Mouse (Mus musculus): ENCODE results near the gene Kif14. TPM values are rescaled to one million over a fixed set of nuclear protein-coding genes. Genes with fewer than 3 reads are reported as not detected.
"Not testable (repeated sequence)": the region's sequence is repeated elsewhere in the genome, so short reads cannot be mapped to it uniquely, and the experiment has no call there.

The Kif14 gene
- polyA plus RNA-seq, 1 experiment: 0.13 TPM

DNA sequence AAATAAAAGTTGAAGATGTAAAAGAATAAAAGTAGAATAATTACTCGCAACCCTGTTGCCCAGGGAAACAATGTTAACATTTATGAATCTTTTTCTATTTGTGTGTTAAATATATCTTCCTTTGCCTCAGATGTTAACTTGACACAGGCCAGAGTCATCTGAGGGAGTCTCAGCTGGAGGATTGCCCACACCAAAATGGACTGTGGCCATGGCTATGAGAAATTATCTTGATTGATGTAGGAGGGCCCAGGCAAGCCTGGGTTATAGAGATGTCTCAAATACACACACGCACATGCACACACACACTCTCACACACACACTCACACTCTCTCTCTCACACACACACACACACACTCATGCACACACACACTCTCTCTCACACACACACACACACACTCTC lies 80.9 kb downstream of the Kif14 start:
- Histone ChIP-seq H3K27ac (ENCODE audit: insufficient read depth, low read length) (no peak overlapping the region), H3K27me3 (ENCODE audit: control insufficient read depth, insufficient read depth, low read length) (no peaks in the 10 kb centered on the region), H3K4me3 (replicated peaks; ENCODE audit: insufficient read depth, low read depth, low read length) (no peak overlapping the region), H3K4me1 (ENCODE audit: control insufficient read depth, insufficient read depth, low read length) (no peaks in the 10 kb centered on the region)
- no peak for TF ChIP-seq POLR2A (IDR thresholded peaks at IDR 0.05; ENCODE audit: borderline replicate concordance, insufficient read depth, low read length)
- no peak for TF ChIP-seq CTCF (IDR thresholded peaks at IDR 0.05; ENCODE audit: borderline replicate concordance, insufficient read depth, low read depth, low read length)
- WGBS: 94% methylated on average over 2 of the region's 2 CpGs
- DNase-seq: no peak

DNA sequence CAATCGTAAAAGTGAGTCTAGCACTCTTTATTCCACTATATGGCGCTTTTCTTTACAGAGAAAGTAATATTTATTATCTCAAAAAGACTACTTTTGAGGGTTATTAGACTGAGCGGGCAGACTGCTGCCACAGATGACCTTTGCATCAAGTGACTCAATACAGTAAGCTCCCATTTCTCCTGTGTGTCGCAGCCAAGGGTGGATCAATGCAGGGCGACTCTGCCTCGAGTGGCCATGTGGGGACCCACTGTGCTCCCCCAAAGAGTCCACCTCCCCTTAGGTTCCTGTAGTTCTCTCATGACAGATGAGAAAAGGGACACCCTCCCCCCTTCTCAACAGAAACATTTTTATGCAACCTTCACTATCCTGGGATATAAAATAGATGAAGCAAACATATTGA lies 84.1 kb downstream of the Kif14 start:
- Histone ChIP-seq H3K27ac (ENCODE audit: insufficient read depth, low read length) (no peak overlapping the region), H3K4me3 (replicated peaks; ENCODE audit: insufficient read depth, low read depth, low read length) (no peak overlapping the region), H3K27me3 (ENCODE audit: control insufficient read depth, insufficient read depth, low read length) (no peaks in the 10 kb centered on the region), H3K4me1 (ENCODE audit: control insufficient read depth, insufficient read depth, low read length) (no peaks in the 10 kb centered on the region)
- no peak for TF ChIP-seq CTCF (IDR thresholded peaks at IDR 0.05; ENCODE audit: borderline replicate concordance, insufficient read depth, low read depth, low read length)
- TF ChIP-seq POLR2A (IDR thresholded peaks at IDR 0.05; ENCODE audit: borderline replicate concordance, insufficient read depth, low read length): no peak
- 92% methylated on average over 6 of the region's 6 CpGs for WGBS
- DNase-seq: no peak

DNA sequence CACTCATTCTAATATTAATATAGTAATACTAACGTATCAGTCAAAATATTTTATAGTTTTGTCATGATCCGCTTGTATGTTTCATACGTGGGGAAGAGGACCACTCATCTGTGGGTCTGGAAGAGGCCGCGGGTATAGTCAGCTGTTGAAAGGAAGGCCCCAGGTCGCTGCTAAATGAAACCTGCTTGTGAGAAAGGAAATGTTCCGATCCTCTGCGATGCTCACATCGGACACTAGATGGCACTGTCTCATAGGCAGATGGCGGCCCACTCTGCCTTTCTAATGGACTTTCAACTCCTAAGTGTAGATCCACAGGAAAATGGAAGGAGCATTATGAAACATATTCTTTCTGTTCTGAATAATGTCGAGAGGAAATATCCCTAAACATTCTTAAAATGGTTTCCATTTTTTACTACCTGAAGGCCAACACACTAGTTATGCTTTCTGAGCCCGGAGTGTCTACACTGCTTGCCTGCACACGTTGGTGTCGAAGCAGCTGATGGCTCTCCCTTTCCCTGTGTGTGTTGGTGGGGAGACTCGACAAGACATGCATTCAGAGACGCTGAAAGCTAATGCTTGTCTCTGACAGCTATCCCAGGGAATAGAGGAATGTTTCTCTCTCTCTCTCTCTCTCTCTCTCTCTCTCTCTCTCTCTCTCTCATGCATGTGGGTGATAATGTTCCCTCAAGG lies 84.9 kb downstream of the Kif14 start:
- Histone ChIP-seq H3K4me3 (replicated peaks; ENCODE audit: insufficient read depth, low read depth, low read length) (no peak overlapping the region), H3K27ac (ENCODE audit: insufficient read depth, low read length) (no peak overlapping the region), H3K4me1 (ENCODE audit: control insufficient read depth, insufficient read depth, low read length) (no peaks in the 10 kb centered on the region), H3K27me3 (ENCODE audit: control insufficient read depth, insufficient read depth, low read length) (no peaks in the 10 kb centered on the region)
- no peak for TF ChIP-seq POLR2A (IDR thresholded peaks at IDR 0.05; ENCODE audit: borderline replicate concordance, insufficient read depth, low read length)
- TF ChIP-seq CTCF (IDR thresholded peaks at IDR 0.05; ENCODE audit: borderline replicate concordance, insufficient read depth, low read depth, low read length): peak; percentile 98
- DNase-seq: peak; percentile 62 to 79
- WGBS: 22% methylated on average over 16 of the region's 16 CpGs

DNA sequence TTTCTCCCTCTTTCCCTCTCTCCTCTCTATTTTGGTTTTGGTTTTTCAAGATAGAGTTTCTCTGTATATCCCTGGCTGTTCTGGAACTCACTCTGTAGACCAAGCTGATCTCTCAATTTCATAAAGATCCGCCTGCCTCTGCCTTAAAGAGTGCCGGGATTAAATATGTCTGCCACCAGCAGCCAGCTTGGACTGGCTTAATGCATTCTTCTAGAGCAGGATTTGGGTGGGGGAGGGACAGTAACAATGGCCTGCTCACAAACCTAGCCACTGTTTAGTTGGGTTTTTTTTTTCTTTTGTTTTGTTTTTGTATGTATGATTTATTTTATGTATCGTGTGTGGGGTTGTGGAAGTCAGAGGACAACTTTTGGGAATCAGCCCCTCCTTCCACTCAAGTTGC lies 88.5 kb downstream of the Kif14 start:
- H3K27me3 ChIP-seq (ENCODE audit: control insufficient read depth, insufficient read depth, low read length): no peaks in the 10 kb centered on the region
- WGBS: 89% methylated on average over 3 of the region's 3 CpGs
- H3K4me3 ChIP-seq (replicated peaks; ENCODE audit: insufficient read depth, low read depth, low read length): no peak overlapping the region
- no peak for TF ChIP-seq POLR2A (IDR thresholded peaks at IDR 0.05; ENCODE audit: borderline replicate concordance, insufficient read depth, low read length)
- TF ChIP-seq CTCF (IDR thresholded peaks at IDR 0.05; ENCODE audit: borderline replicate concordance, insufficient read depth, low read depth, low read length): no peak
- DNase-seq: no peak
- no peaks in the 10 kb centered on the region for H3K4me1 ChIP-seq (ENCODE audit: control insufficient read depth, insufficient read depth, low read length)
- H3K27ac ChIP-seq (ENCODE audit: insufficient read depth, low read length): no peak overlapping the region

GRCm38 (mm10) chr1:136555892-136556291 lies 89.7 kb downstream of the Kif14 start:
- no peaks in the 10 kb centered on the region for H3K27me3 ChIP-seq (ENCODE audit: control insufficient read depth, insufficient read depth, low read length)
- TF ChIP-seq POLR2A (IDR thresholded peaks at IDR 0.05; ENCODE audit: borderline replicate concordance, insufficient read depth, low read length): no peak
- TF ChIP-seq CTCF (IDR thresholded peaks at IDR 0.05; ENCODE audit: borderline replicate concordance, insufficient read depth, low read depth, low read length): no peak
- no peak overlapping the region for H3K27ac ChIP-seq (ENCODE audit: insufficient read depth, low read length)
- H3K4me3 ChIP-seq (replicated peaks; ENCODE audit: insufficient read depth, low read depth, low read length): no peak overlapping the region
- 23% methylated on average over 7 of the region's 7 CpGs for WGBS
- no peaks in the 10 kb centered on the region for H3K4me1 ChIP-seq (ENCODE audit: control insufficient read depth, insufficient read depth, low read length)
- no peak for DNase-seq

- not testable (repeated sequence) for H3K27me3 ChIP-seq (ENCODE audit: control insufficient read depth, insufficient read depth, low read length); DNase-seq; H3K27ac ChIP-seq (ENCODE audit: insufficient read depth, low read length); H3K4me3 ChIP-seq (replicated peaks; ENCODE audit: insufficient read depth, low read depth, low read length); H3K4me1 ChIP-seq (ENCODE audit: control insufficient read depth, insufficient read depth, low read length)
- 95% methylated on average over 2 of the region's 2 CpGs for WGBS
Measured at GRCm38 (mm10) chr1:136556643-136557042, 90.5 kb downstream of the Kif14 start.

- Histone ChIP-seq H3K4me3 (replicated peaks; ENCODE audit: insufficient read depth, low read depth, low read length) (no peak overlapping the region), H3K27me3 (ENCODE audit: control insufficient read depth, insufficient read depth, low read length) (no peaks in the 10 kb centered on the region), H3K27ac (ENCODE audit: insufficient read depth, low read length) (no peak overlapping the region), H3K4me1 (ENCODE audit: control insufficient read depth, insufficient read depth, low read length) (no peaks in the 10 kb centered on the region)
- DNase-seq: no peak
- TF ChIP-seq CTCF (IDR thresholded peaks at IDR 0.05; ENCODE audit: borderline replicate concordance, insufficient read depth, low read depth, low read length): no peak
- no peak for TF ChIP-seq POLR2A (IDR thresholded peaks at IDR 0.05; ENCODE audit: borderline replicate concordance, insufficient read depth, low read length)
- 91% methylated on average over 12 of the region's 12 CpGs for WGBS
Measured at GRCm38 (mm10) chr1:136557436-136557835, 91.3 kb downstream of the Kif14 start.

GRCm38 (mm10) chr1:136558762-136559161 lies 92.6 kb downstream of the Kif14 start:
- Histone ChIP-seq H3K4me3 (replicated peaks; ENCODE audit: insufficient read depth, low read depth, low read length) (no peak overlapping the region), H3K27me3 (ENCODE audit: control insufficient read depth, insufficient read depth, low read length) (no peaks in the 10 kb centered on the region), H3K27ac (ENCODE audit: insufficient read depth, low read length) (no peak overlapping the region), H3K4me1 (ENCODE audit: control insufficient read depth, insufficient read depth, low read length) (no peaks in the 10 kb centered on the region)
- 35% methylated on average over 5 of the region's 5 CpGs for WGBS
- no peak for DNase-seq
- no peak for TF ChIP-seq CTCF (IDR thresholded peaks at IDR 0.05; ENCODE audit: borderline replicate concordance, insufficient read depth, low read depth, low read length)
- no peak for TF ChIP-seq POLR2A (IDR thresholded peaks at IDR 0.05; ENCODE audit: borderline replicate concordance, insufficient read depth, low read length)
